Mouse (Mus musculus): Measurements from ENCODE around the gene Grin2b.

Grin2b gene

DNA sequence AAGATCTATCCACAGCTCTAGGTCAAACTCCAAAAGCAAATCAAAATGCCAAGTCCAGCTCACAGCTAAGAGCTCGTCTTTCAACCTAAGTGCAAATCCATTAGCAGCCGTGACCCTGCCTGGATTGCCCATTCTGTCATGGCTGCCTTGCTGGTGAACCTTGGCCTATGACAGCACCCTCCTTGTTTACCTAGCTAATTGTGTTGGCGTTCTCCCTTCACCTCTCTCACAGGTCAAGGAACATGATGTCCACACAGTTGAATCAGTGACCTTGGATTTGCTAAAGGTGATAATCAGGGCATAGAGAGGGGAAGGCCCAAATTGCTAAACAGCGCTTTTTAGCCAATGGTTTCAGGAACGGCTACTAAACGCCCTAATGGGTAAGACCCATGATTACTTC lies 165.2 kb downstream of the Grin2b start:
- DNase-seq (ENCODE audit: low read depth): no peak

DNA sequence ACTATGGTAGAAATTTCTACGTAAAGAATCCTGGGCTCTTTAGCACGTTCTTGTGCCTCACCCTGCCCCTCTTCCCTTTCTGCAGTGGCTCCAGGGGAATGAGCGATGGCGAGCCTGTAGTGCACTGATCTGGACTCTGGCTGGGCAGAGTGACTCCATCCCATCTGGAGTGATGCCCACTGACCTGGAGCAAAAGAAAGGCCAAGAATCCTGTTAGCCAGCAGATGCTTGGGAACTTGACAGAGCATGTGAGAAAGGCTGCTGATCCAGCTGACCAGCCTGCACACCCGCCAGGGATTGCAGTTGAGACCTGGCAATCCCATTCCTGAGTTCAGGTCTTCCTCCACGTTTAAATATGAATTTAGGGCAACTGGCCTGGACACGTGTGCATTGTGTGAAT lies 178.6 kb downstream of the Grin2b start:
- DNase-seq (ENCODE audit: low read depth): no peak

DNA sequence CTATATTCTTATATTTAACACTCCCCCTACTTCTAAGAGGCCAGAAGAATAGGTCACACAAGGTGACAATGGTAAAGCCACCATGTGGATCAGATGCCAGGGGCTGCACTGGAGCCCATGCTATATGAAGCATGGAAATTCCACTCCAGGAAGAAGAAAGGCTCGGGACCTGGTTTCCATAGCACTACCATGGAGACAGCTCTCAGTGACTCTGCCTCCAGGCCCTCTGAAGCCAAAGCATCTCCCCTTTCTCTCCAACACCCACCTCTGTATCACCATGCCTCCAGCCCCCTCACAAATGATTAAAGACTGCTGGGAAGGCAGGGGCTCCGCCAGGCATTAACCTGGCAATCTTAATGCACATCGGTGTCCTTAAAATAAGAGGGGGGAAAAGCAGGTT lies 179.4 kb downstream of the Grin2b start:
- DNase-seq (ENCODE audit: low read depth): no peak

DNA sequence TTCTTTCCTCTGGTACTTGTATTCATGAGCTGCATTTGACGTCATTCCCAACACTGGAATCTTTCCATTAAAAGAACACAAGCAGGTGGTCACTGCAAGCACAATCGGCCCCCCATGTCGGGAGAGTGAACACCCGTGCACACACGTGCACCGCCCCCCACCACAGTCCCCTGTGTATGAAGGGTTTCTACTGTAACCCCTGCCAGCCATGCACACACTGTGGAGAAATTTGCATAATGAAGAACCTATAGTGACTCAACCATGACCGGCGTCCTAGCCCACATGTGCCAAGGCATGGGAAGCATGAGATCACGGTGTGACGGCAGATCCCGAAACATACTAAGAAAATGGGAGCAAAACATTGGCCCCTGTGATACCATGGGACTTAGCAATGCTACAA lies 179.9 kb downstream of the Grin2b start:
- DNase-seq (ENCODE audit: low read depth): no peak

DNA sequence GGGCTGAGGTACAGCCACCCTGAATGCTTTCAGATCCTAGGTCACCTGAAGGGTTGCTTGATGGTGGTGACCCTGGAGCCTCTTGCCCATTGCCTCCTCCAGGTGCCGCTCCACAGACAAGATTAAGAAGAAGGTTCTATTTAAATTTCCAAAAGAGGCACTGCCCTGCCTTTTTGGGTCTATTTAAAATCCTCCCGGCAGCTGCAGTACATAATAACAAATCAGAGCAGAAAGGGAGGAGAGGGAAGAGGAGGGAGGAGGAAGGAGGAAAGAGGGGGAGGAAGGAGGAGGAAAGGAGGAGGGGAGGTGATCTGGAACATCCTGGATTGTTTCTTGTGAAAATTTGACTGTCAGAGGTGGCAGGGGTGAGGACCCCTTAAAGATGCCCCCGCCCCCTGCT lies 197.2 kb downstream of the Grin2b start:
- DNase-seq (ENCODE audit: low read depth): no peak

DNA sequence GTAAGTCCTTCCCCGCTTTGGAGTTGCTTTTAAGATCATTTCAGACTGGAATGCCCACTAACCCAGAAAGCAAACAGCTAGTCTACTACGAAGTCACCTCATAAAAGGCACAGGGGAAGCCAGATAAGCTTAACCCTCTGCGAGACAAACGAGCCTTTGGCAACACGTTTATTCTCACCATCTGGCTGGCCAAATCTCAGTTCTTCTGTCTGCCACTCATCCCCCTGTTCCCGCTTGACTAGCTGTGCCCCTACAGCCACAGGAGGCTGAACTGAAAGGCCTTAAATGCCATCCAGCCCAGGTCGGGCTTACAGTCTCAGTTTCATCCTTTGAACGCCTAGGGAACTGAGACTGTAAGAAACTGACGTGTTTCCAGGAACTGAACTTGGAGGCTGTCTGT lies 200.8 kb downstream of the Grin2b start:
- no peak for DNase-seq (ENCODE audit: low read depth)

DNA sequence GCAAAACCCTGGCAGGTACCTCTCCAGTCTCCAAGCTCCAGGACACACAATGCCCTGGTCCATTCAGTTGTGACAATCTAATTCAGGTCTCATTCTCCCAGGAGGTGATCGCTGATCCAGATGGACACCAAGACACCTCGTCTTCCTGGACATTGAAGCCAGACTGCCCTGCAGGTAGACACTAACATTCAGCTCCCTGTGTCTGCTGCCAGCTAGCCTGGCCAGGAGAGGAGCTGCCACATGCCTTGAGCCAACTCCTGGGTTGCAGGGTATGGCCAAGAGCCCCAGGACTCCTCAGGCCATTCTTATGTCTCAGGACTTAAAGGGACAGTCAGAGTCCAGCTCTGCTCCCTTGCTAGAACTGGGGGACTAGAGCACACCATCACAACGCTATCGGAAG lies 201.8 kb downstream of the Grin2b start:
- no peak for DNase-seq (ENCODE audit: low read depth)

DNA sequence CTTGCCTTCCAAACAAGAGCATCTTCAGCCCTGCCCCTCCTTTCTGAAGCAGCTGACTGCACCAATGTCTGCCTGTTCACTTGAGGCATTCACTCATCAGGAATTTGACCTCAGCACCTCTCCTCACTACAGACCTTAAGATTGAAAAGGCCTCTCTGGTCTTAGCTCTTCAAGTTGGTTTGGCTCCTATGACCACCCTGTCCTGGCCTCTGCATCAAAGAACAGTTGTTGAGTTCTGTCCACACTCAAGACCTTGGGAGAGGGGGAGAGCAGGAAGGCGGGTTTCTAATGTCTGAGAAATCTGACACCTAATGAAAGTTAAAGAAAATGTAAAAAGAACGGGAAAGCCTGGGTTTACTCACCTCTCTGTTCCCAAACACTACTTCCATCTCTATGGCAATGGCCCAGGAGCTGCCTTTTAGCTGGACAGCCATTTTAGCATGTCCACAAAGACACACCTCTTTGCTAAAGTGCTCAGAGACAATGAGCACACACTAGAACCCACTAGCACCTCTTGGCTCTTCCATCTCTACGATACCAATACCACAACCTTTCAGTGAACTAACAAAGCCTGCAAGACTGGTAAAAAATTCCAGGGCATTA lies 202.5 kb downstream of the Grin2b start:
- no peak for DNase-seq (ENCODE audit: low read depth)

DNA sequence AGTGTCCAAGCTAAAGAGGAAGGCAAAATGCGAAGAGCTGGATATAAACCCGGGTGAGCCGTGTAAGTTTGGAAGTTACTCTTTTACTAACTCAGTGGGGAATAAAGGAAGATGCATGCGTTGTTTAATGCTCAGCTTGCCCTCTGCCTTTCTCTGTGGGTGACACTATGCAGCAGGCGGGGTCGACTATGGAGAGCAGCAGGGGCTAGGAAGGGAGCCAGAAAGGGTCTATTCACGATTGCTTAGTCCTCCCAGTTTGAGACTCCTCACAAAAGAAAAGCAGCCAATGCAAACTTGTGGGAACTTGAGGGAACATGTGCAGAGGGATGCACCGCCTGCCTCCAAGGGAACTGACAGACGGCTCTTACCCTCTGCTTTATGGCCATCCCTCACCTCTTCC lies 211.5 kb downstream of the Grin2b start:
- no peak for DNase-seq (ENCODE audit: low read depth)

DNA sequence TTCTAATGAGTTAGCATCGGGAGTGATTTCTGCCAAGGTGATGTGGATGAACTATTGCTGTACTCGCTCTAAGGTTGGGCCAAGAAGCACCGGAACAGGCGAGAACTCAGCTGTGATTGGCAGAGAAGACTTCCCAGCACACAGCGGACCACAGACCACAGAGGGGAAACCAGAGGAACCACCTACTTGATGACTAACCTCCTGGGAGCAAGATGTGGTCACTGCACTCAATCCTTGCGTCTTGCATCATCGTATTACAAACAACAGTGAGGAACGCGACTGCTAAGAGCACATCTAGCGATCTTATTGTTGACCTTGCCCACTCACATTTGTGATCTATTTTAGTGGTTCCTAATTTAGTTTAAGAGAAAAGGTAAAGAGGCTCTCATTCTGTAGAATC lies 213.7 kb downstream of the Grin2b start:
- DNase-seq (ENCODE audit: low read depth): no peak

DNA sequence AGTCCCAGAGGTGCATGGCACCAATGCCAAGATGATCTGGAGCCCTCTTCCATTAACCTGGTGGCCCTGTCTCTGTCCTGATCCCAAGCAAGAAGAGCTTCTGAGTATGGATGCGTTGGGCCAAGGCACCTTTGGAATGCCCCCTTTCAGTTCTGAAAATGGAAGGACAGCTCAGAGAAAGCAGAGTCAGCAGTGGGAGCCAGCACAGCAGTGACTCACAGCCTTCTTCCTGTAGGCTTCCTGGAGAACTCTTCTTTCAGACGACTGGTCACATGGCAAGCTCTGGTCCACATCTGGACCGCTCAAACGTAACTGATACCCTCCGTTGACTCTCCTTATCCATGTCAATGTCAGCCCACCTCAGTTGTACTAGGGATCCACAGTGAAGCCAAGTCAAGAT lies 221.6 kb downstream of the Grin2b start:
- DNase-seq (ENCODE audit: low read depth): no peak

DNA sequence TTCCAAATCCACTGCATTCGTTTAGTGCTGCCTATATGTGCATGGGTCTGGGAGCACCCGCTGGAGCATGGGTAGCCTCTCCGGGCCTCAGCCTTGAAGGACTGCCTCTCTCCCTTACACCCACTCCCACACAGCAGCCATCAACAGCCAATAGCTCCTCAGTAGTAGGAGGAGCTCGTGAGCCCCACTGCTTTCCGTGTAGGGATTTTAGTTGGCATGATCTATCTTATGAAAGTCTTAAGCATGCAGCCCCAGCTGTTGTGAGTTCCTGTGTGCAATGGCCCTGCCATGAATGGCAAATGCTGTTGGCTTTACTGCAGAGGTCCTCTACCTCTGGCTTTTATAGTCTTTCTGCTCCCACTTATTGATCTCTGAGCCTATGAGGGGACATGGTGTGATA lies 227.8 kb downstream of the Grin2b start:
- no peak for DNase-seq (ENCODE audit: low read depth)

DNA sequence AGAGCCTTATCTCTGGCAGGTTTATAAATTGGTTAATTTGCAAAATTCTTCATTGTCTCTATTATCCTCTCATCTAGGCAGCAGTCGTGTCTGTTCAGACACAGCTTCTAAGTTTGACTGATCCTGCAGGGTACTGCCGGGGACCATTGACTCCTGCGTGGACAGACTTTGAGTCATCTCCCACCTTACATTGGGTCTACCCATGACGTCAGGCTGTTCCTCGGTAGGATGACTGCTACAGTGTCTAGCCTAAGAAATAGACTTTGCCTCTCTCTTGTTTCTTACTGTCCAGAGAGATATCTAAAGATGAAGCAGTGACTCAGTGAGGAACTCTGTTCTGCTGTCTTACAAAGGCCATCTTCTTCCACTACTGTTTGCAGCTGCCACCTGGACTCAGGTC lies 229.0 kb downstream of the Grin2b start:
- DNase-seq (ENCODE audit: low read depth): no peak

DNA sequence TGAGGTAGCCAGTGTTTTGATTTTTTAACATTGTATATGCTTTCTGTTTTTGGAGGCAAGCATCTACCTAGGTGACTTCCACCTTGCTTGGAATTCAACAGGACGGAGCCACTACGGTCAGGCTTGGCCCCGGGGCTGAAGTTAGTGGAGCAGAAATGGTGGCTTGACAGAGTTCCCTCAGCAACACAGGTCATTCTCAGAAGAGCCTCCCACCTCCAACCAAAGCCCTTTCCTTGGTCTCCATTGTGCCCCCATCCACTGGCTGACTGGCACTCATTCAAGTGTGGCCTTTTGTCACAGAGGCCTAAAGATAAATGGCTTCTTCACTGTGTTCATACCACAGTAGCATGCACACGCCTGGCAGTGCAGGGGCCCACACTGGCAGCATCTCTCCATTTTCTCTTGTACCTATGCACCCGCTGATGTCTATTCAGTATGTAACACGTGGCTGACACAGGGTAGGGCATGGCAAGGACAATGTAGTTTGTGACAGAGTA lies 230.1 kb downstream of the Grin2b start:
- no peak for DNase-seq (ENCODE audit: low read depth)

DNA sequence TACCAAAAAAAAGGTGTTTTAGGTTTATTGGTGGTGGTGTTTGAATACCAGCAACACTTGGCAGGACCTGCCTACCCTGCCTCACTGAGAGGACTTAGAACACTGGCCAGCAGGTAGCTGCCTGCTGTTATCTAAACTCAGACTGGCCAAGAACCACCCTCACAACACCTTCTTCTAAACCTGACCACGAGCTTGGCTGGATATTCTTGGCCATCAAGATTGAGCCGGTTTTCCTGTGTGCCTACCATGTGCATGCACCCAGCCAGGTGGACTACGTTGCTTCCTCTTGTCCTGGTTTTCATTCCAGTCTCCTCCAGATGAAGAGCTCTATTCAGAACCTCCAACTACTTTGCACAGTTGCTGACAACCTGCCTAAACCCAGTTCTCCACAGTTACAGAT lies 240.4 kb downstream of the Grin2b start:
- no peak for DNase-seq (ENCODE audit: low read depth)

DNA sequence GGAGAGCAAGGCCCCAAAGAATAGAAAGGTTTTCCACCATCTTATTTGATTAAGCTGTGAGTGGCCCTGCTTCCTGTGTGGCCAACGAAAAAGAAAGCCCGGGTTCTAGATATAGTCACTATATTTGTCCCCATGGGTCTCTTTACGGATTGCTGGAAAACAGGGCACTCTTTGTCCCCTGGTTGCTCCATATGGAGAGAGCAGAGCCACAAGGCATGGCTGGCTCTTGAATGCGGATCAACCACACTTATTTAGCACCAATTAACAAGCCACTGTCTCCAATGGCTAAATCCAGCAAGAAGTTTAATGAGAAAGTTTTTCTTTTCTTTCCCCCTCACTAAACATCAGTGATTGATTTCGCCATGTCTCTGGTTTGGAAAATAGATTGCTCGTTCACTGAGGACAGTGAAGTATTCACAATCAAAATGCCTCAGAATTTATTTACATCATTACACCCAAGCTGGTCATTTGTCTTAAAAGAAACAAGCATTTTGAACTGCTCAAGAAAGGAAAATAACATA lies 240.9 kb downstream of the Grin2b start:
- no peak for DNase-seq (ENCODE audit: low read depth)

DNA sequence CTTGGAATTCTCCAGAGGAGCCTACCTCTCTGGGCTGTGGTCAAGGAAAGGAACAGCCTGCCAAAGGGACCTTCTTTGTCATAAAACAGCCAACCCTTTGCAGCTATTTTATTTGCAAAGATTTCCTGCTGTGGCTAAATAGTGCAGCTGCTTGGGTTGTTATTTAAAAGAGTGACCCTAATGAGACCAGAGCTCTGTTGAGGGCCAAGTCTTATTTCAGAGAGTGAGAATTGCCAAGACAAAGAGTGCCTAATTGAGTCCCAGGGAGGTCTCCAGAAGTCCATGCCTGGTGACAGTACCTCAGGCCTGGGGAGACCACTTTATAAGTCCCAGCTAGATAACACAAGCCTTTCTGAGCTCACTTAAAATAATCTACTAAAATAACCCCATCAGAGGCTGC lies 255.6 kb downstream of the Grin2b start:
- no peak for DNase-seq (ENCODE audit: low read depth)

DNA sequence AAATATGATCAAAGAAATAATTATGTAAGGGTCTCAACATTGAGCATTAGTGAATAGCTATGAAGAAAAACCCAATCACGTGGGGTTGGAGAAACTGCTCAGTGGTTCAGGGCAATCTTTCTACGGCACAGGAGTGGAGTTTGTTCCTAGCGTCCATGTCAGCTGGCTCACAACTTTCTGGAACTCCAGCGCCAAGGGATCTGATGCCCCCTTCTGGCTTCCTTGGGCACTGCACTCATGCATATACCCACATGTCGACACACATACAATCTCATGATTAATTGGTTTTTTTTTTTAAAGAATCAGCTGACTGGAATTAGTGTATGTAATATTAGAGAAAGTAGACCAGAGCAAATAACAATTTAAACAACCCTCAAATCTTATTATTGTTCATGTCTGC lies 258.7 kb downstream of the Grin2b start:
- no peak for DNase-seq (ENCODE audit: low read depth)

DNA sequence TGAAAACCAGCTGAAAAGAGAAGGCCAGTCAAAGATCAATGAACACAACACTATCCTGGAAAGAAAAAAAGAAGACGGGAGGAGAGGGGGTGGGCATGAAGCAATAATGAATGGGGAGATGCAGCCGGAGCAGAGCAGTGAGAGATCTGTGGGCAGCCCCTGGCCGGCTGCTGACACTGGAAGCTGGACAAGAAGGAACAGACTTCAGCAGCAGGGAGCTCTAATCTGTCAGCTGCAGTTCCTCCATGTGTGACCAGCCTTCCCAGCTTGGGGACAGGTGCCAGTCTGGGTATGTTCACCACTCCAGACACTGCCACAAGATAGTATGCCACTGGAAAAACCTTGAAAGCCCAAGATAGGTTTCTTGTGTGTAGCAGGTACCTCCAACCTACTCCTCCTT lies 261.2 kb downstream of the Grin2b start:
- DNase-seq (ENCODE audit: low read depth): no peak

DNA sequence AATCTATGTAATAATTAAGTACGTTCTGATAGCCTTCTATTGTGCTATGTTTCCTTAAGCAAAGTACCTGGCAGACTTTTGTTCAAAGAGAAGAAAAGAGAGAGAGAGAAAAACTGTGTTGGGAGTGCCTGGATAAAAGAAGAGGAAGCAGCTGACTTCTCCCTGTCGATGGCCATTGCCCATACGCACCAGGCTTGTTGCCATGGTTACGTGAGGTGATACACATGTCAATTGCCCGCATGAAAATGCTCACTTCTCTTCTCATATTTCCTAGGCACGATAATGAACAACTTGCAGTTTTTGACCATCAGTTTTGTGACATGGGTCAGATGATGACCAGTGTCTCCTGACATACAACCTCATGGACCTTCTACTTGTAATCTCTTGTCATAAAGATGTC lies 262.2 kb downstream of the Grin2b start:
- no peak for DNase-seq (ENCODE audit: low read depth)

DNA sequence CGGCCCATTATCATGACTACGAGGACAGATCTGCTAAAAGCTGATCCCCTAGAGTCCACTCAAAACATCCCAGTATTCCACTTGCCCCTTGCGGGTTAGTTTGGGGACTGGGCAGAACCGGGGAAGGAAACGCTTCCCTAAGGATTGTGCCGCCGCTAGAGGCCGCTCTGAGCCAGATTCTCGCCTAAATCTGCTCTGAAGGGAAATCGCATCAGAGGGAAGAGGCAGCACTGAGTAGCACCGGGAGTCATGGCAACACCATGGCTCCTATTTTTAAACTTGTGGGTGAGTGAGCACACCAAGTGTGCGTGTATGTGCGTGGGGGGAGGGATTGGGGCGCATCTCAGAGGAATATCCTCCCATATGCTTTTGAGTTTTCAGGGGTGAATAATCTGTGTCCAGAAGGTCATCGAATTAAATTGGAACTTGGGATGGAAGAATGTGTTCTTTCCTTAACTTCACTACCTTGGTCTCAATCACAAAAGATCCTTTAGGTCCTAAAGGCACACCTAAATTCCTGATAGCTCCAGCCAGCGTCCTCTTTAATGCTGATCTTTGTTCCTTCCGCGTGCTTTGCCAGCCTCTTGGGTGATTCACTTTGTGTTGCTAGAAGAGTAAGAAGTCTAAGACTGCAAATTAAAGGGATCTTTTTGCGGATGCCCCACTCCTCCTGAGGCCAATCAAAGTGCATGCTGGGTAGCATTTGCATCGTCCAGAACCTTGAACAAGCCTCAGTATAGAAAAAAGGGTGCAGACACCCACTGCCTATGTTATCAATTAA lies 265.6 kb downstream of the Grin2b start:
- DNase-seq (ENCODE audit: low read depth): peak; percentile 5

DNA sequence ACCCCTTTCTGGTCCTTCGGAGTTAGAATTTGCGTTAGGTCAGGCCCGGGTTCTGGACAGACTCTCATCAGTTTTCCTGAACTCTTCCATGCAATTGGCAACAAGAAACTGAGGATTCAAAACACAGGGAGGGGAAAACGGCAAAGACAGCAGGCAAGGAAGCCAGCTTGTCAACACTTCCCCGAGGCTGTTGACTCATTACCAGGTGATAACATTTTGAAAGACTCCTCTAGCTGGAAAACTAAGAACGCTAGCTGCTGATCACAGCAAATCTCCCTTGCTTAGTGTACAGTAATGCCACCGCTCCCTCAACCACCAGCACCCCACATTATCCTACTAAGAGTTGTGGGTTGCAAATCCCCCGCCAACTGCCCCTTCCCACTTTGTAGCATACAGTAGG lies 266.2 kb downstream of the Grin2b start:
- DNase-seq (ENCODE audit: low read depth): no peak

DNA sequence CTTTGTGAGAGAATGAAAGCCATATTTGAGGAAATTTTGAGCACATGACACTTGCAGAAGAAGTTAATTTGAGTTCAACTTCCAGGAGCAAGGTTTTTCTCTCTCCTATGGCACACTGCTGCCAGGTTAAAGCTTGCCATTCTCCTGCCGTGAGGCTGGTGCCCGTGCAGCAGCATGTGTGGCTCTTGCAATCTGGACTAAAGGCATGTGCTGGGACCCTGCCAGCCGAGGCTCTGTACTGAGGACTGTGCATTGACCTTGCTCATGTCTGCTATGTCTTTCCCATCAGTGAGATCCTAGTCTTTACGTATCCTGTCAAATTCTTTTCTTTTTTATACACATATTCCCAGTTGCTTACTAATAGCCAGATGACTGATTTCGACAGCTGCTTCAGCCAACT lies 268.9 kb downstream of the Grin2b start:
- DNase-seq (ENCODE audit: low read depth): no peak

DNA sequence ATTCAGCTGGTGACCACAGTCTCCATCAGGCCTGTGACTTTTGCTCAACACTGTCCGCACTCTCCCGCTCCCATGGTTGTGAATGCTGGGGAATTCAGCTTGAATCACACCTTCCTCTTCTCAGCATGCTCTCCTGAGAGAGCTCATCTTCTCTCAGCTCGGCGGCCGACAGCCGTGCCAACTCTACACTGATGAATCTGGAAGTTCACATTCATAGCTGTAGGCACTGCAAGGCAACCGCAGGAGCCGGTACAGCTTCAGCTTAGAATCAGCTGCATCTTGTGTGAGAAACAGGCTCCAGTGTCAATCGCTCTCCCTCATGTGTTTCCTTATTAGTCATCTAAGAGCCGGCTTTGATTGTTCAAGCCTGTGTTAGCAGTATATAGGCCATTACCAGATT lies 272.9 kb downstream of the Grin2b start:
- DNase-seq (ENCODE audit: low read depth): no peak

All from fibroblast of lung, adult 2 months (primary cell).